Mouse (Mus musculus) stomach, embryonic 14.5 days (tissue): ENCODE data around the gene Ephb2. TPM values are rescaled to one million over a fixed set of nuclear protein-coding genes. Genes with fewer than 3 reads are reported as not detected.

Experiments used
- ATAC-seq: fragments of 200-750 bp; cut with Nextera tagmentation; 2 replicates; pipeline ENCODE4 v1.8.0; 2017; ENCODE audit warnings: low read depth, moderate TSS enrichment; ENCODE audit not compliant: insufficient number of reproducible peaks, insufficient read depth, low FRiP score
- H3K27ac ChIP-seq: fragments of 300-500 bp; sonication (generic); 2 replicates; pipeline ENCODE4 v1.5.1; 2014; ENCODE audit warnings: mild to moderate bottlenecking, low read length, moderate library complexity, mixed read lengths
- H3K27me3 ChIP-seq: fragments of 300-500 bp; sonication (generic); 2 replicates; pipeline ENCODE4 v1.6.1; 2014; ENCODE audit warnings: low read length, control low read depth, mixed read lengths; ENCODE audit not compliant: control insufficient read depth, insufficient read depth
- H3K36me3 ChIP-seq: fragments of 300-500 bp; sonication (generic); 2 replicates; pipeline ENCODE4 v1.6.1; 2014; ENCODE audit warnings: mild to moderate bottlenecking, control low read depth, low read length, moderate library complexity, mixed read lengths; ENCODE audit not compliant: control insufficient read depth, insufficient read depth
- H3K4me1 ChIP-seq: fragments of 300-500 bp; sonication (generic); 2 replicates; pipeline ENCODE4 v1.6.1; 2014; ENCODE audit warnings: low read length, control low read depth, mixed read lengths; ENCODE audit not compliant: control insufficient read depth, insufficient read depth
- H3K4me2 ChIP-seq: fragments of 300-500 bp; sonication (generic); replicated peaks from 2 replicates; pipeline ENCODE4 v1.6.1; 2014; ENCODE audit warnings: low read depth, low read length, control low read depth
- H3K4me3 ChIP-seq: fragments of 300-500 bp; sonication (generic); 2 replicates; pipeline ENCODE4 v1.5.1; 2014; ENCODE audit warnings: low read depth, low read length, control low read depth
- H3K9ac ChIP-seq: fragments of 300-500 bp; sonication (generic); replicated peaks from 2 replicates; pipeline ENCODE4 v1.6.1; 2014; ENCODE audit warnings: low read depth, mild to moderate bottlenecking, control low read depth, low read length, moderate library complexity, mixed read lengths
- H3K9me3 ChIP-seq: fragments of 300-500 bp; sonication (generic); 2 replicates; pipeline ENCODE4 v1.6.1; 2016; ENCODE audit warnings: low read depth, low read length, control low read depth; ENCODE audit not compliant: control insufficient read depth
- WGBS: fragments of 180-500 bp; shearing (Covaris S2); extraction: QIAGEN DNeasy Blood & Tissue Kit; methylation state at CpG from one replicate; pipeline ENCODE4 v1.1.7; 2014; 5-methylcytosine and 5-hydroxymethylcytosine counted together
- polyA plus RNA-seq: library from polyadenylated mRNA; unstranded; fragments of >200 nt; fragmentation: Nextera tagmentation; extraction: Ambion mirVana; gene quantifications from 2 replicates; pipeline ENCODE4 v1.2.1, GENCODE M21; 2014

Ephb2 gene
- polyA plus RNA-seq, 1 experiment from 2014 or later: 7.6 TPM

- H3K4me3 ChIP-seq: no peak overlapping the region
- 76% methylated on average over 6 of the region's 6 CpGs for WGBS
- H3K36me3 ChIP-seq: no peaks in the 10 kb centered on the region
- no peak overlapping the region for H3K4me2 ChIP-seq
- ATAC-seq: no peak
- no peak overlapping the region for H3K9ac ChIP-seq
- H3K27ac ChIP-seq: no peak overlapping the region
- no peaks in the 10 kb centered on the region for H3K27me3 ChIP-seq
- no peaks in the 10 kb centered on the region for H3K9me3 ChIP-seq
- no peaks in the 10 kb centered on the region for H3K4me1 ChIP-seq
Measured at GRCm38 (mm10) chr4:136847166-136847565, 11.4 kb upstream of the Ephb2 start.

- no peak overlapping the region for H3K4me2 ChIP-seq
- WGBS: 65% methylated on average over 10 of the region's 10 CpGs
- H3K9ac ChIP-seq: no peak overlapping the region
- no peaks in the 10 kb centered on the region for H3K36me3 ChIP-seq
- H3K9me3 ChIP-seq: no peaks in the 10 kb centered on the region
- no peak overlapping the region for H3K4me3 ChIP-seq
- ATAC-seq: no peak
- peaks cover 6% of the 10 kb centered on the region; the same call in 1 of the 2 replicates for H3K4me1 ChIP-seq
- H3K27ac ChIP-seq: no peak overlapping the region
- no peaks in the 10 kb centered on the region for H3K27me3 ChIP-seq
Measured at GRCm38 (mm10) chr4:136842802-136843201, 7.0 kb upstream of the Ephb2 start.

GRCm38 (mm10) chr4:136842033-136842432 lies 6.2 kb upstream of the Ephb2 start:
- no peak overlapping the region for H3K4me2 ChIP-seq
- no peaks in the 10 kb centered on the region for H3K9me3 ChIP-seq
- H3K9ac ChIP-seq: no peak overlapping the region
- peaks cover 8% of the 10 kb centered on the region; the same call in 1 of the 2 replicates for H3K4me1 ChIP-seq
- H3K36me3 ChIP-seq: no peaks in the 10 kb centered on the region
- WGBS: 65% methylated on average over 4 of the region's 4 CpGs
- ATAC-seq: no peak
- no peaks in the 10 kb centered on the region for H3K27me3 ChIP-seq
- no peak overlapping the region for H3K4me3 ChIP-seq
- no peak overlapping the region for H3K27ac ChIP-seq

- Histone ChIP-seq H3K4me1 (peaks cover 14% of the 10 kb centered on the region; the same call in 1 of the 2 replicates), H3K27ac (no peak overlapping the region), H3K9ac (no peak overlapping the region), H3K9me3 (no peaks in the 10 kb centered on the region), H3K4me2 (no peak overlapping the region), H3K4me3 (no peak overlapping the region), H3K27me3 (no peaks in the 10 kb centered on the region), H3K36me3 (no peaks in the 10 kb centered on the region)
- WGBS: 13% methylated on average over 5 of the region's 5 CpGs
- ATAC-seq: no peak; the same call in 1 of the 2 replicates
Measured at GRCm38 (mm10) chr4:136841056-136841455, 5.3 kb upstream of the Ephb2 start.

- no peak overlapping the region for H3K9ac ChIP-seq
- H3K9me3 ChIP-seq: no peaks in the 10 kb centered on the region
- H3K4me1 ChIP-seq: peaks cover 25% of the 10 kb centered on the region
- no peaks in the 10 kb centered on the region for H3K27me3 ChIP-seq
- WGBS: 45% methylated on average over 9 of the region's 9 CpGs
- H3K4me3 ChIP-seq: no peak overlapping the region
- H3K4me2 ChIP-seq: no peak overlapping the region
- no peak overlapping the region for H3K27ac ChIP-seq
- no peaks in the 10 kb centered on the region for H3K36me3 ChIP-seq
- no peak for ATAC-seq
Measured at GRCm38 (mm10) chr4:136838462-136838861, 2.7 kb upstream of the Ephb2 start.

GRCm38 (mm10) chr4:136838026-136838425 lies 2.2 kb upstream of the Ephb2 start:
- no peaks in the 10 kb centered on the region for H3K36me3 ChIP-seq
- peaks cover 29% of the 10 kb centered on the region for H3K4me1 ChIP-seq
- no peak overlapping the region for H3K27ac ChIP-seq
- no peaks in the 10 kb centered on the region for H3K27me3 ChIP-seq
- H3K4me3 ChIP-seq: no peak overlapping the region
- H3K4me2 ChIP-seq: no peak overlapping the region
- no peak for ATAC-seq
- no peak overlapping the region for H3K9ac ChIP-seq
- no peaks in the 10 kb centered on the region for H3K9me3 ChIP-seq
- 71% methylated on average over 9 of the region's 9 CpGs for WGBS

- peak overlapping the region; percentile 76 for H3K4me3 ChIP-seq
- peak overlapping the region; percentile 92 for H3K27ac ChIP-seq
- no peaks in the 10 kb centered on the region for H3K9me3 ChIP-seq
- H3K4me1 ChIP-seq: peaks cover 44% of the 10 kb centered on the region
- H3K36me3 ChIP-seq: no peaks in the 10 kb centered on the region
- H3K9ac ChIP-seq: peak overlapping the region; percentile 86
- peak; percentile 42; the same call in 1 of the 2 replicates for ATAC-seq
- under 1% methylated on average over 27 of the region's 27 CpGs for WGBS
- peak overlapping the region; percentile 97 for H3K4me2 ChIP-seq
- H3K27me3 ChIP-seq: no peaks in the 10 kb centered on the region
Measured at GRCm38 (mm10) chr4:136836387-136836931, 671 bp upstream of the Ephb2 start.

GRCm38 (mm10) chr4:136834815-136835620 lies 770 bp downstream of the Ephb2 start:
- no peak for ATAC-seq
- Histone ChIP-seq H3K36me3 (no peaks in the 10 kb centered on the region), H3K4me1 (peaks cover 47% of the 10 kb centered on the region), H3K9ac (peak overlapping the region; percentile 86), H3K9me3 (no peaks in the 10 kb centered on the region), H3K4me2 (peak overlapping the region; percentile 97), H3K27ac (peak overlapping the region; percentile 92; the same call in 1 of the 2 replicates), H3K4me3 (peak overlapping the region; percentile 76), H3K27me3 (no peaks in the 10 kb centered on the region)
- 2% methylated on average over 65 of the region's 76 CpGs for WGBS
